Mouse (Mus musculus): Measurements from ENCODE around the gene Gm21304. TPM values are rescaled to one million over a fixed set of nuclear protein-coding genes. Genes with fewer than 3 reads are reported as not detected.
"Not testable (repeated sequence)": the region's sequence is repeated elsewhere in the genome, so short reads cannot be mapped to it uniquely, and the experiment has no call there.

Gene Gm21304
- polyA plus RNA-seq (2015; fragmentation: Nextera tagmentation; extraction: Ambion mirVana): not detected in 2 replicates

DNA sequence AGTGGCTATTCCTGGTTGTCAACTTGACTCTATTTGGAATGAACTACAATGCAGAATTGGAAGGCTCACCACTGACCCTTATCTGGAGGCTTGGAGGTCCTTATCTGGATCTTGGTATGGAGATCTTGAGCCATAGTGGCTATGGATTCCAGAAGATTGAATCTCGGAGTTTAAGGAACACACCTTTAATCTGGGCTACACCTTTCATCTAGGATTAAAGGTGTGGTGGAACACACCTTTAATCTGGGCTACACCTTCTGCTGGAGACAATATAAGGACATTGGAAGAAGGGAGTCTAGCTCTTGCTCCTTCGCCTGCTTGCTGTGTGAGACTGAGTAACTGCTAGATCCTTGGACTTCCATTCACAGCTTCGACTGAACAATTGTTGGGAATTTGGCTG, at the start of gene Gm21304:
Gene Gm21304, plus strand, starts transcription at position 301 of the 400 bp plus-strand sequence.
- DNase-seq (ENCODE audit: low spot score); H3K36me3 ChIP-seq (ENCODE audit: insufficient read depth, low read length); H3K4me1 ChIP-seq (replicated peaks; ENCODE audit: insufficient read depth, low read length); H3K4me2 ChIP-seq (ENCODE audit: low read length); H3K27ac ChIP-seq; H3K27me3 ChIP-seq (ENCODE audit: insufficient read depth, low read length); H3K9ac ChIP-seq (ENCODE audit: low read depth, low read length); H3K9me3 ChIP-seq (replicated peaks; ENCODE audit: low read length); ATAC-seq (replicated peaks; ENCODE audit: low FRiP score, low read depth); H3K4me3 ChIP-seq (replicated peaks; ENCODE audit: low read depth, low read length): not testable (repeated sequence)
- no CpG with 5 or more reads among the region's 3 CpGs for WGBS

DNA sequence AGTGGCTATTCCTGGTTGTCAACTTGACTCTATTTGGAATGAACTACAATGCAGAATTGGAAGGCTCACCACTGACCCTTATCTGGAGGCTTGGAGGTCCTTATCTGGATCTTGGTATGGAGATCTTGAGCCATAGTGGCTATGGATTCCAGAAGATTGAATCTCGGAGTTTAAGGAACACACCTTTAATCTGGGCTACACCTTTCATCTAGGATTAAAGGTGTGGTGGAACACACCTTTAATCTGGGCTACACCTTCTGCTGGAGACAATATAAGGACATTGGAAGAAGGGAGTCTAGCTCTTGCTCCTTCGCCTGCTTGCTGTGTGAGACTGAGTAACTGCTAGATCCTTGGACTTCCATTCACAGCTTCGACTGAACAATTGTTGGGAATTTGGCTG, 25.6 kb upstream of the Gm21304 start, which contains the start of gene Gm21293:
Gene Gm21293, plus strand, starts transcription at position 301 of the 400 bp plus-strand sequence.
- WGBS: no CpG with 5 or more reads among the region's 3 CpGs
- not testable (repeated sequence) for ATAC-seq (replicated peaks; ENCODE audit: low FRiP score, low read depth); H3K27ac ChIP-seq

DNA sequence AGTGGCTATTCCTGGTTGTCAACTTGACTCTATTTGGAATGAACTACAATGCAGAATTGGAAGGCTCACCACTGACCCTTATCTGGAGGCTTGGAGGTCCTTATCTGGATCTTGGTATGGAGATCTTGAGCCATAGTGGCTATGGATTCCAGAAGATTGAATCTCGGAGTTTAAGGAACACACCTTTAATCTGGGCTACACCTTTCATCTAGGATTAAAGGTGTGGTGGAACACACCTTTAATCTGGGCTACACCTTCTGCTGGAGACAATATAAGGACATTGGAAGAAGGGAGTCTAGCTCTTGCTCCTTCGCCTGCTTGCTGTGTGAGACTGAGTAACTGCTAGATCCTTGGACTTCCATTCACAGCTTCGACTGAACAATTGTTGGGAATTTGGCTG, 17.1 kb upstream of the Gm21304 start, which contains the start of gene Gm6763:
Gene Gm6763, plus strand, starts transcription at position 301 of the 400 bp plus-strand sequence.
- DNase-seq (ENCODE audit: low spot score); ATAC-seq (replicated peaks; ENCODE audit: low FRiP score, low read depth); H3K36me3 ChIP-seq (ENCODE audit: insufficient read depth, low read length); H3K9ac ChIP-seq (ENCODE audit: low read depth, low read length); H3K9me3 ChIP-seq (replicated peaks; ENCODE audit: low read length); H3K27ac ChIP-seq; H3K4me3 ChIP-seq (replicated peaks; ENCODE audit: low read depth, low read length); H3K4me2 ChIP-seq (ENCODE audit: low read length); H3K4me1 ChIP-seq (replicated peaks; ENCODE audit: insufficient read depth, low read length); H3K27me3 ChIP-seq (ENCODE audit: insufficient read depth, low read length): not testable (repeated sequence)
- WGBS: no CpG with 5 or more reads among the region's 3 CpGs

More for the DNA sequence above, 25.6 kb upstream of the Gm21304 start, which contains the start of gene Gm21293:
- DNase-seq (ENCODE audit: low spot score); H3K4me3 ChIP-seq (replicated peaks; ENCODE audit: low read depth, low read length); H3K4me2 ChIP-seq (ENCODE audit: low read length); H3K9me3 ChIP-seq (replicated peaks; ENCODE audit: low read length); H3K27me3 ChIP-seq (ENCODE audit: insufficient read depth, low read length); H3K36me3 ChIP-seq (ENCODE audit: insufficient read depth, low read length); H3K9ac ChIP-seq (ENCODE audit: low read depth, low read length); H3K4me1 ChIP-seq (replicated peaks; ENCODE audit: insufficient read depth, low read length): not testable (repeated sequence)

DNA sequence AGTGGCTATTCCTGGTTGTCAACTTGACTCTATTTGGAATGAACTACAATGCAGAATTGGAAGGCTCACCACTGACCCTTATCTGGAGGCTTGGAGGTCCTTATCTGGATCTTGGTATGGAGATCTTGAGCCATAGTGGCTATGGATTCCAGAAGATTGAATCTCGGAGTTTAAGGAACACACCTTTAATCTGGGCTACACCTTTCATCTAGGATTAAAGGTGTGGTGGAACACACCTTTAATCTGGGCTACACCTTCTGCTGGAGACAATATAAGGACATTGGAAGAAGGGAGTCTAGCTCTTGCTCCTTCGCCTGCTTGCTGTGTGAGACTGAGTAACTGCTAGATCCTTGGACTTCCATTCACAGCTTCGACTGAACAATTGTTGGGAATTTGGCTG, 8.6 kb upstream of the Gm21304 start, which contains the start of gene Gm8764:
Gene Gm8764, plus strand, starts transcription at position 301 of the 400 bp plus-strand sequence.
- not testable (repeated sequence) for ATAC-seq (replicated peaks; ENCODE audit: low FRiP score, low read depth); H3K36me3 ChIP-seq (ENCODE audit: insufficient read depth, low read length); H3K4me2 ChIP-seq (ENCODE audit: low read length); DNase-seq (ENCODE audit: low spot score); H3K4me3 ChIP-seq (replicated peaks; ENCODE audit: low read depth, low read length); H3K27me3 ChIP-seq (ENCODE audit: insufficient read depth, low read length); H3K4me1 ChIP-seq (replicated peaks; ENCODE audit: insufficient read depth, low read length); H3K27ac ChIP-seq; H3K9ac ChIP-seq (ENCODE audit: low read depth, low read length); H3K9me3 ChIP-seq (replicated peaks; ENCODE audit: low read length)
- WGBS: no CpG with 5 or more reads among the region's 3 CpGs

DNA sequence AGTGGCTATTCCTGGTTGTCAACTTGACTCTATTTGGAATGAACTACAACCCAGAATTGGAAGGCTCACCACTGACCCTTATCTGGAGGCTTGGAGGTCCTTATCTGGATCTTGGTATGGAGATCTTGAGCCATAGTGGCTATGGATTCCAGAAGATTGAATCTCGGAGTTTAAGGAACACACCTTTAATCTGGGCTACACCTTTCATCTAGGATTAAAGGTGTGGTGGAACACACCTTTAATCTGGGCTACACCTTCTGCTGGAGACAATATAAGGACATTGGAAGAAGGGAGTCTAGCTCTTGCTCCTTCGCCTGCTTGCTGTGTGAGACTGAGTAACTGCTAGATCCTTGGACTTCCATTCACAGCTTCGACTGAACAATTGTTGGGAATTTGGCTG, 8.4 kb downstream of the Gm21304 start, which contains the start of gene Gm21312:
Gene Gm21312, plus strand, starts transcription at position 301 of the 400 bp plus-strand sequence.
- not testable (repeated sequence) for ATAC-seq (replicated peaks; ENCODE audit: low FRiP score, low read depth); H3K4me1 ChIP-seq (replicated peaks; ENCODE audit: insufficient read depth, low read length); H3K27me3 ChIP-seq (ENCODE audit: insufficient read depth, low read length); H3K4me2 ChIP-seq (ENCODE audit: low read length); H3K27ac ChIP-seq; H3K9me3 ChIP-seq (replicated peaks; ENCODE audit: low read length); H3K9ac ChIP-seq (ENCODE audit: low read depth, low read length); H3K4me3 ChIP-seq (replicated peaks; ENCODE audit: low read depth, low read length); H3K36me3 ChIP-seq (ENCODE audit: insufficient read depth, low read length); DNase-seq (ENCODE audit: low spot score)
- no CpG with 5 or more reads among the region's 3 CpGs for WGBS

- ATAC-seq (replicated peaks; ENCODE audit: low FRiP score, low read depth): not testable (repeated sequence)
- WGBS: no CpG with 5 or more reads among the region's 3 CpGs
Observed at GRCm38 (mm10) chr10:104185233-104185632, 16.9 kb downstream of the Gm21304 start, which contains the start of gene Gm20765. Gene Gm20765 (plus strand): TSS chr10:104185533.

GRCm38 (mm10) chr10:104193742-104194141, 25.4 kb downstream of the Gm21304 start, which contains the start of gene Gm4340:
Gene Gm4340 (plus strand): TSS chr10:104194042.
- ATAC-seq (replicated peaks; ENCODE audit: low FRiP score, low read depth); H3K27ac ChIP-seq; H3K36me3 ChIP-seq (ENCODE audit: insufficient read depth, low read length); H3K27me3 ChIP-seq (ENCODE audit: insufficient read depth, low read length); H3K4me1 ChIP-seq (replicated peaks; ENCODE audit: insufficient read depth, low read length); H3K9me3 ChIP-seq (replicated peaks; ENCODE audit: low read length); DNase-seq (ENCODE audit: low spot score); H3K9ac ChIP-seq (ENCODE audit: low read depth, low read length); H3K4me3 ChIP-seq (replicated peaks; ENCODE audit: low read depth, low read length); H3K4me2 ChIP-seq (ENCODE audit: low read length): not testable (repeated sequence)
- no CpG with 5 or more reads among the region's 3 CpGs for WGBS

More at GRCm38 (mm10) chr10:104185233-104185632, 16.9 kb downstream of the Gm21304 start, which contains the start of gene Gm20765:
- H3K9ac ChIP-seq (ENCODE audit: low read depth, low read length); H3K4me2 ChIP-seq (ENCODE audit: low read length); DNase-seq (ENCODE audit: low spot score); H3K36me3 ChIP-seq (ENCODE audit: insufficient read depth, low read length); H3K27me3 ChIP-seq (ENCODE audit: insufficient read depth, low read length); H3K4me1 ChIP-seq (replicated peaks; ENCODE audit: insufficient read depth, low read length); H3K27ac ChIP-seq; H3K9me3 ChIP-seq (replicated peaks; ENCODE audit: low read length); H3K4me3 ChIP-seq (replicated peaks; ENCODE audit: low read depth, low read length): not testable (repeated sequence)
